Mouse (Mus musculus) right cerebral cortex, postnatal 14 days (tissue): ENCODE data around the gene Sf3b4.
A peak's percentile ranks its signal among the peaks of the same experiment; 100 is the strongest.

Experiments used
- DNase-seq: peaks from one replicate; pipeline ENCODE4 v3.0.0; 2022

Sf3b4 gene

DNA sequence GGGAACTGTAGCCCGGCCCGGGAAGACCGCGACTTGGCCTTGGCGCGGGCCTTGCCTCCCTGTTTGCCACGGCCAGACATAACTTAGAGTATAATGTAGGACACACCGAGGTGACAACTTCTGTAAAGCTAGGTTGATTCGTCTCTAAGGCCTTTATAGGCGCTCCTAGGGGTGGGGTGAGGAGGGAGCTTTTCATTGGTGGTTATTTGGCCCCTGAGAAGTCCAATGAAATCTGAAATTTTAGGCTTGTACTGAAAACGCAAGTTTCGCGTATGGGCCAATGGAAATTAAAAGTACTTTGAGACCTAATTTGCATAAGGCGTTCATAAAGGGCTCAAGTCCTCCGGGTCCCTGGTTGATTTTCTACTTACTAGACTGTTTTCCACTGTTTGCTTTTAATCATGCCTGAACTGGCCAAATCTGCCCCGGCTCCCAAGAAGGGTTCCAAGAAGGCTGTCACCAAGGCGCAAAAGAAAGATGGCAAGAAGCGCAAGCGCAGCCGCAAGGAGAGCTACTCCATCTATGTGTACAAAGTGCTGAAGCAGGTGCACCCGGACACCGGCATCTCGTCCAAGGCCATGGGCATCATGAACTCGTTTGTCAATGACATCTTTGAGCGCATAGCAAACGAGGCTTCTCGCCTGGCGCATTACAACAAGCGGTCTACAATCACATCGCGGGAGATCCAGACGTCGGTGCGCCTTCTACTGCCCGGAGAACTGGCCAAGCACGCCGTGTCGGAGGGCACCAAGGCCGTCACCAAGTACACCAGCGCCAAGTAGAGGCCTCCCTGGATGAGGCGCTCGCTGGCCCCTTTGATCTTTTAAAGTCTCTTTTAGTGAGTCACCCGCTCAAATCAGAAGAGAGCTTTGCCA lies 48.9 kb downstream of the Sf3b4 start, which contains the start of the genes Hist2h2ac and Hist2h2be:
Gene Hist2h2ac (minus strand): TSS at position 116 of the 875 bp plus-strand sequence.
Gene Hist2h2be (plus strand): TSS at position 355 of the 875 bp plus-strand sequence.
- peak; percentile 42 for DNase-seq

- no peak for DNase-seq
Measured at GRCm38 (mm10) chr3:96221640-96222038, 49.5 kb downstream of the Sf3b4 start.

DNA sequence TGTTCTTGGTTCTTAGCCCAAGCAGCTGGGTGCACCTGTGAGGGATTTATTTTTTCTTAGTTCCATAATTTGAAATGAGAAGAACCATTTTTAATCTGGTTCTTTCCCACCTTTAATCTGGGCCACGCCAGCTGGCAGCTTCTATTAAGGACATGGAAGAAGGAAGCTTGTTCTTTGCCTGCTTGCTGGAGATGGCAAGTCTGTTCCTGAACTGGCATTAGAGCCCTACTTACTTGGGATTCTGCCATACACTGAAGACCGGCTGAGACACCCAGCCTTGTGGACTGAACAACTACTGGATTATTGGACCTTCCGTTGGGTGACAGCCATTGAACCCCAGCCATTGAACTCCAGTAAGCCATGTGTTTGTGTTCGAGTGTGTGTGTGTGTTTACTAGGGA lies 50.6 kb downstream of the Sf3b4 start:
- DNase-seq, result no peak

- DNase-seq, result no peak
Measured at GRCm38 (mm10) chr3:96225421-96225820, 53.3 kb downstream of the Sf3b4 start.
